Mouse (Mus musculus): Measurements from ENCODE around the gene Tbx21.

DNA sequence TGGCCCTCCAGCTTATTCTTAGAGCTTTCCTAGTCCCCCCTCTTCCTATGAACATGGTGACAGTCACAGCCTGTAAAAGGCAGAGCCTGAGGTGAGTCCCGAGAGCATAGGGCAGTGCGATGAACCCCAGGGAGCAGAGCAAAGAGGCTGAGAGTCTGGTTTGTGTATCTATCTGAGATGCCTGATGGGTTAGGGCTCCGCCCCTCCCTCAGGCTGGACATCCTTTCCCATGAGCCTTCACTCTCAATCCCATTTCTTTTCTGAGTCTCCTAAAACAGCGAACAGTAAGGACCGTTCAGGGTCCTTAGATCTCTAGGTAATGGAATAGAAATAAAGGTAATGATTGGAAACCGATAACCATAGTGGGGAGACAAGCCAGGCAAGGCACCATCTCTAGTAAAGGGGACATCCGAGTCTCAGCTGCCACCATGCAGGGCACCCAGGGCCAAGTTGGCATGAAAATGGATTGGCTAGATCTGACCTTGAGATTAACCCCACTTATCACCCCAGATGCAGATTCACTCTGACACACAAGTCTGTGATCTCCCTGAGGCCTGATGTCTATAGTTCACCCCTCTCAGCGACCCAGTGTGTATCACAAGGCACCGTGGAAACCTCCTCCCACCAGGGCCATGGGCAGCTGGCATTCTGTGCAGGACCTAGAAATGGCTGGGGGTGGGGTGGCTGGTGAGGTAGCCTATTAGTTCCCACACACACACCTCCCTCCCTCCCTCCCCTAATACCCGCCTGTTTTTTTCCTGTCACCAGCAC lies 9.3 kb upstream of the Tbx21 start:
- no peak for TF ChIP-seq CTCF (IDR thresholded peaks at IDR 0.05)
- no peak for TF ChIP-seq EP300 (IDR thresholded peaks at IDR 0.05)
